Mouse (Mus musculus): Measurements from ENCODE around the gene Tnfsfm13.

Gene Tnfsfm13

GRCm38 (mm10) chr11:69655264-69656064, 40.4 kb downstream of the Tnfsfm13 start, which contains the start of gene Sox15:
Gene Sox15 (plus strand): TSS chr11:69655314.
- DNase-seq (ENCODE audit: low spot score in 2 of 2): no peak

- no peak for DNase-seq (ENCODE audit: low spot score in 2 of 2)
Measured at GRCm38 (mm10) chr11:69654760-69655159, 41.1 kb downstream of the Tnfsfm13 start.

GRCm38 (mm10) chr11:69653399-69653798, 42.5 kb downstream of the Tnfsfm13 start:
- no peak for DNase-seq (ENCODE audit: low spot score in 2 of 2)

DNA sequence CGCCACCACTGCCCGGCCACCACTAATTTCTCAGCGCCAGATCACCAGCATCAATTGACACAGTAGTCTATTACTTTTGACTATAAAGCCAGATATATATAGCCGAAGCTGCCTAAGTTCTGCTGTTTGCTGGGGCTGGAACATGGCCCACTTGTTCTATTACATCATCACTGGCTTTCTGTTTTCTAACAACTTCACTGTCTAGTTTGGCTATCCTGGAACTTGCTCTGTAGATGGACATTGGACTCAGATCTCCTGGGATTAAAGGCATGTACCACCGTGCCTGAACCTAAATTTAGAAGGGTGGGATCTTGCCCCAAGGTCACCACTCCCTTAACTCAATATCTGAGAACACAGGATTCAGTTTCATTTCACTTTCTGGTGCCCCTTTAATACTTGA, 50.0 kb downstream of the Tnfsfm13 start:
- DNase-seq (ENCODE audit: low spot score in 2 of 2): no peak

DNA sequence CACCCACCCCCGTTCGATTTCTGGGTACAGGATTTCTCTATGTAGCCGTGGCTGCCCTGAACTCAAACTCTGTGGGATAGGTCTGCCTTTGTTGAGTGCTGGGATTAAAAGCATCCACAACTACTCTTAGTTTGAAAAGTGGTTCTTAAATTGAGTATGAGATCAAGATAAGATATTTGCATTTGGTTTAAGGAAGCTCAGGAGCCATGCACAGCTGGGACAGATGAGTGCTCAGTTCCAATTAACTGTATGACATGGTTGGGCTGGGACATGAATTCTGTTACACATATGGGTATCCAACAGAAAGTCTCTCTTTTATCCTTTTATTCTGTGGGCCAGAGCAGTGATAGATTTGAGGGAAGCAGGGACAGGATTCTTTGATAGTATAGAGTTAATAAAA, 60.4 kb downstream of the Tnfsfm13 start:
- no peak for DNase-seq (ENCODE audit: low spot score in 2 of 2)

DNA sequence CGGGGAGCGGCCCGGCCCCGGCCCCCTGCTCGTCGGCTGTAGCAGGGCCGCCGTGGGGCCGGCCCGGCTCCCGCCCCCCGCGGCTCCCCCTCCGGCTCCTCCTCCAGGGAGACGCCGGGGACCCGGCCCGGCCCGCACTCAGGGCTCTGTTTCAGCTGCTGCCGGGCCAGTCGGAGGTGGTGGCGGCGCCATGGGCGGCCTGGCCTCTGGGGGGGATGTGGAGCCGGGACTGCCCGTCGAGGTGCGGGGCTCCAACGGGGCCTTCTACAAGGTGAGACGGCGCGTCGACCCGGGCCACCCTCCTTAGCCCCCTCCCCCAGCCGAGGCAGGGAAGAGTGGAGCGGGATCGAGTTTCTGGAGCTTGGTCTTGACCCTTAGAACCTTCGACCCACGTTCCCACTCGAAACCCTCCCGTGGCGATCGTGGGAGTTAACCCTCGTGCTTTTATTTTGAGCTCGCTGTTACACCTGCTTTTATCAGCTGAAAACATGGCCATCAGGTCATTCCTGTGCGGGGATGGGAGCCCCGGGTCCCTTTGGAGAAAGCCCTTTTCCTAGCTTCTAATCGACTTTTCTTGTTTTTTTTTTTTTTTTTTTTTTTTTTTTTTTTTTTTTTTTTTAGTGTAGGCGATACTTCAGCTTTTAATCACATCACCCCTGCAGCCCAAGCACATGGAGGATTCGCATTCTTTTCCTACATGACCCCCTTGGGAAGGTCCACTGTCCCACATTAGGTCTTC, 62.6 kb downstream of the Tnfsfm13 start:
- DNase-seq (ENCODE audit: low spot score in 2 of 2): no peak
